Mouse (Mus musculus) cerebellum, adult 11 months (tissue): ENCODE data around the gene Ang2.
"Not testable (repeated sequence)": the region's sequence is repeated elsewhere in the genome, so short reads cannot be mapped to it uniquely, and the experiment has no call there.

ENCODE experiments used
- DNase-seq: peaks from one replicate; pipeline ENCODE4 v3.0.0; 2022

Gene Ang2

DNA sequence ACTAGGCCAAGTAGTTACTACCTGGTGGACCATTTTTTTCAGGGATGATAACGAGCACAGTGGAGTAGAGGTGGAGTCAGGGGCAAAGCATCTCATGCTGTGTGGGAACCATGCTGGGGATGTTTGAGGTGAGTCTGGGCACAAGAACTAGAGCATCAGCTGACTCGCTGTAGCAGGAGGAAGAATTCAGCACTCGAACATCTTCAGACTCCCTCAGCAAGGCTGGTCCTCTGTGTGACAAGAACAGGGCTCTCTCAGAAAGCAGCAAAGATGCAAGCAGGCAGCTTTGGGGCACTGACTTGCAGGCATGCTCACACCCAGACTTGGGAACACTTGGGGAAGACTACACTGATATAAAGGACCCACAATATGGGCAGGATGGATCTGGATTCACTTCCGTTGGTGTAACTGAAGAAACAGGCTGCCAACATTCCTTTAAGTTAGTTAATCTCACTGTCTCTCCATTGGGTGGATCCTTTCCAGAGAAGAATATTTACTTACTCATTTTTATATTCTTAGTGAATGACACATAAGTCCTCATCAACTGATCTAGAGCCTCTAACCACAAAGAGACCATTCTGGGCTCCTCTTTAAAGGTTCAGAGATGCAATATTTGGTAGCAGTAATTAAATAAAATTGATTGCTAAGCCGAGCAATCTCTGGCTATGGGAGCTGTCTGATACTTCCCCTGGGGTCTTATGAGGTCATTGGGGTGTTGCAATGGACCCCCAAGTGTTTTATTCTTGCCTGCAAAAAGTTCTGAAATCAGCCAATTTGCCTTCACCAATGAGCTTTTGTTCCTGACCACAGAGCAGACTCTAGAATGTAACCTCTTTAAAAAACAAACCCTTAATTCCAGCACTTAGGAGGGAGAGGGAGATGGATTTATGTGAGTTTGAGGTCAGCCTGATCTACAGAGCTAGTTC is at the start of gene Ang2:
Gene Ang2 (minus strand): TSS at position 51 of the 926 bp plus-strand sequence.
- no peak for DNase-seq

GRCm38 (mm10) chr14:51247736-51248135 is 48.8 kb upstream of the Ang2 start:
- DNase-seq = no peak

GRCm38 (mm10) chr14:51240899-51241298 is 42.0 kb upstream of the Ang2 start:
- peak; percentile 1 for DNase-seq

- DNase-seq = not testable (repeated sequence)
These were observed 38.5 kb upstream of the Ang2 start for GRCm38 (mm10) chr14:51237488-51237887.

GRCm38 (mm10) chr14:51229657-51230056 is 30.7 kb upstream of the Ang2 start:
- not testable (repeated sequence) for DNase-seq

- DNase-seq = not testable (repeated sequence)
These were observed 21.1 kb upstream of the Ang2 start for GRCm38 (mm10) chr14:51220075-51220474.

GRCm38 (mm10) chr14:51203115-51203514 is 4.2 kb upstream of the Ang2 start, which contains the start of gene Ear14:
TSS of gene Ear14 (plus strand) at chr14:51203391.
- no peak for DNase-seq

GRCm38 (mm10) chr14:51200466-51200865 is 1.5 kb upstream of the Ang2 start:
- DNase-seq = no peak

GRCm38 (mm10) chr14:51200054-51200453 is 1.1 kb upstream of the Ang2 start:
- no peak for DNase-seq

GRCm38 (mm10) chr14:51195681-51196080 is 3.3 kb downstream of the Ang2 start:
- no peak for DNase-seq

DNA sequence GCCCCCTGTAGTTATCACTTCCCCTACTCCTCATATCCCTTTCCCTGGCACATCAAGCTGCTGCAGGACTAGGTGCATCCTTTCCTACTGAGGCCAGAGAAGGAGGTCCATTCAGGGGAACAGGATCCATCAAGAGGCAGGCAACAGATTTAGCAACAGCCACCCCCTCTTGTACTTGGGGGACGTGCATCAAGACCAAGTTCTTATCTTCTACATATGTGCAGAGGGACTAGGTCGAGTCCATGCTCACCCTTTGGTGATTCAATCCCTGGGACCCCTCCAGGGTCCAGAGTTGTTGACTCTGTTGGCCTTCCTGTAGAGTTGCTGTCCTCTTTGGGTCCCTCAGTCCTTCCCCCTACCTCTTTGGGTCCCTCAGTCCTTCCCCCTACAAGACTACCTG is 17.9 kb downstream of the Ang2 start:
- DNase-seq = not testable (repeated sequence)

GRCm38 (mm10) chr14:51173843-51174242 is 25.1 kb downstream of the Ang2 start:
- DNase-seq = no peak

GRCm38 (mm10) chr14:51172947-51173346 is 26.0 kb downstream of the Ang2 start:
- DNase-seq = not testable (repeated sequence)

- peak; percentile 7 for DNase-seq
These were observed 26.7 kb downstream of the Ang2 start for GRCm38 (mm10) chr14:51172095-51172865.

GRCm38 (mm10) chr14:51166068-51166467 is 32.9 kb downstream of the Ang2 start:
- DNase-seq = no peak

GRCm38 (mm10) chr14:51165435-51165834 is 33.5 kb downstream of the Ang2 start:
- no peak for DNase-seq

DNA sequence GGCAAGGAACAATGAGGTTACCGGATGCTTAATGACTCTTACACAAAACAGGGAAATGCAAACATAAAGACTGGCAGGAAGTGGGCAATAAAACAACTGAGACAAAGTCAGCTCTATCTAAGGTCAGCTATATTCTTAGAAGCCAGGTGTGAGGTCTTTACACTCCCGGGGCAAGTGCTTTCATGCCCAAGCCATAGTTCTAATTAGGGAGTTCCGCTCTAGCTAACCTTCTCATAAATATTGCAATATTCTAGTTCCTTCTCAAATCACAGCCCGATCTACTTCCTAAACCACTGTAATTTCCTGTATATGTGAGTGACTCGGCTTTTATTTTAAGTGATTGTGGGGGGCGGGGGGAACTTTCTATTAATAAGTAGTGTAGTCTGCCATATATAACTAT is 35.6 kb downstream of the Ang2 start:
- not testable (repeated sequence) for DNase-seq

- not testable (repeated sequence) for DNase-seq
These were observed 37.0 kb downstream of the Ang2 start, which contains the start of gene Rnase2b for GRCm38 (mm10) chr14:51161976-51162375. TSS of gene Rnase2b (plus strand) at chr14:51162260.

DNA sequence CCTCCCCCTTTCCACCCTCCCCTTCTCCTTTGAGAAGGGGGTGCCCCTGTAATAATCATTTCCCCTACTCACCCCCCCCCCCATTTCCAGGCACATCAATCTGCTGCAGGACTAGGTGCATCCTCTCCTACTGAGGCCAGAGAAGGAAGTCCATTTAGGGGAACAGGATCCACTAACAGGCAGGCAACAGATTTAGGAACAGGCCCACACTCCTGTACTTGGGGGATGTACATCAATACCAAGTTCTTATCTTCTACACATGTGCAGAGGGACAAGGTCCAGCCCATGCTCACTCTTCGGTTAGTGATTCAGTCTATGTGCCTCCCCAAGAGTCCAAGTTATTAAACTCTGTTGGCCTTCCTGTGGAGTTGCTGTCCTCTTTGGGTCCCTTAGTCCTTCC is 41.9 kb downstream of the Ang2 start:
- DNase-seq = no peak

DNA sequence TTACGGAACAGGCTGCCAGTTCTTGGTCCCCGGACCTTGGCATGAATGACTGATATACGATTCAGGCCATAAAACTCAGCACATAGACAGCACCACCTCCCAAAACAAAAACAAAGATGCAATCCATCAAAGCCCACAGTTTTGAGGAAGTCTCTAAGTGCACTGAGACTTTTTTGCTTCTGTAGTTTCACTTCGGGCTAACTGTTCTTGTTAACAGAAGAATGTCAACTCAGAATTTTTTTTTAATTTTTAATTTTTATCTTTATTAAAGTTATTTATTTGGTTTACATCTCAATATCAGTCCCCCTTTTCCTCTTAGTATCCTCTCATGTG is 42.2 kb downstream of the Ang2 start:
- DNase-seq = no peak

GRCm38 (mm10) chr14:51156056-51156735 is 42.8 kb downstream of the Ang2 start:
- no peak for DNase-seq

DNA sequence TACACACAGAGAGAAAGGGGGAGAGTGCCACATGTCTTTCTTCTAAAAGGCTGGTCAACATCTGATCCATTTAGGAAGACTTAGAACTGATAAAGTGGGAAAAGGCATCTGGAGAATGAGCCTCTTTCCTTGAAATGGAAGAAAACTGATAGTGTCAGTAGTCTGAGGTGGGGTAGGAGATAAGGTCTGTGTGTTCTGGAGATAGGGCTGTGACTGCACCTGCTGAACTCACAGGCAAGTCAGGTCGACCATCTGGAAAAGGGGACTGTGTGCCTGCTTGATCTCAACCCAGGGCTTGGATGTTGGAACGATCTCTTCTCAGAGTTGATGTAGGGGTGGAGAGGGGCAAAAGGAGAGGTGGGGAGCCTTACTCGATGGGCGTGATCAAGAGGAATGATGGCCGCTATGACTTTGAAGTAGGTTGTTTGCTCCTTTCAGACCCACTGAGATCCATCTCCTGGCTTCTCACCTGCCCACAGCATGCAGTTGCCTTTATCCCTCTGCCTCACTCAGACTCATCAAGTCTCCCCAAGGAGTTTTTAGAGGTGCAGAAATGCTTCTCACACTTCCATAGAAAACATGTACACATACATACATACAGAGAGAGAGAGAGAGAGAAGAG is 46.6 kb downstream of the Ang2 start:
- DNase-seq = no peak
